Mouse (Mus musculus) heart, postnatal 25 days (tissue): ENCODE measurements around the gene Apaf1. TPM values are rescaled to one million over a fixed set of nuclear protein-coding genes. Genes with fewer than 3 reads are reported as not detected.
A peak's percentile ranks its signal among the peaks of the same experiment; 100 is the strongest.

Experiments
- DNase-seq: peaks from one replicate; pipeline ENCODE4 v3.0.0; 2022; ENCODE audit warnings: low spot score
- intact Hi-C: fragments of 180-260 bp; cut with DNase I; formaldehyde crosslinking; loops from one replicate; pipeline ENCODE4 v1.15.1; 2025
- total RNA-seq, 2 experiments: library from RNA; stranded (reverse); gene quantifications; 2 replicates each; pipeline ENCODE4 v1.2.3; 2021

The Apaf1 gene
- total RNA-seq: 1 to 10 TPM; 8.0 to 8.2 TPM

DNA sequence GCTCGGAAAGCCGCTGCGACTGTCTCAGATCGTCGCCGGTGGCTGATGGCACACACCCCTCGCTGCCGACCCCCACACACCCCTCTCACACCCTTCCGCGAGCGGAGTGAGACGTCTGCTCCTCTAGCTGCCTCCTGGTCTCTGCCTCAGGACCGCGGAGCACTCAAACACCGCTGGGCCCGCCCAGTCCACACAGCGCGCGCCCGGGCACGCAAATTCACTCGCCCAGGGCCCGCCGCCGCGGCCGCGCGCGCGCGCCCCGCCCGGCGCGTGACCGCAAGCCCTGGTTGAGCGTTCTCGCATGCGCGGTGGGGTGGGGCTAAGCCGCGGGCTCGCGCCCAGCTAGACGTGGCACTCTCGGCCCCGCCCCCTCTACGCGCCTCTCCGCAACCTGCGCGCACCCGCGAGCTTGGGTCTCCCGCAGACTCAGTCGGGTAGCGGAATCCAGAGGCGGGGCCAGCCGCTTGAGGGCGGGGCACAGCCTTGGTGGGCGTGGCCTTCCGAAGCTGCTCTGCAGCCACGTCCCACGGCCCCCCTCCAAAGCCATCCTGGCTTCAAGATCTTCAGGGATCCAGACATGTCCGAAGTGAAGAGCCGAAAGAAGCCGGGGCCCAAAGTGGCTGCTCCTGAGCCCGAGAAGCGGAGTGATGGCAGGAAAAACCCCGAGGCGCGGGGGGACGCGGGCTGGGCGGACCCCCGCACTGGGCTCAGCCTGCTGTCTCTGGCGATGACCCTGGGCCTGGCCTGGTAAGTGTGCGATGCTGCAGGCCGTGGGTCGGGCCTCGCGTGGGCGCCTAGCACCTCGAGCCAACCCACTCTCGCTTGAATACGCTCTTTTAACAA, at the start of gene Apaf1, which contains the start of gene Ikbip:
Gene Apaf1, minus strand, starts transcription at position 221 of the 843 bp plus-strand sequence.
Gene Ikbip, plus strand, starts transcription at position 391 of the 843 bp plus-strand sequence.
- peak; percentile 100 for DNase-seq
- intact Hi-C loops: loop anchor here (2.0 to 10.0 kb wide), 3 partner anchors 38 to 162 kb away; no protein-coding TSS in a partner anchor

DNA sequence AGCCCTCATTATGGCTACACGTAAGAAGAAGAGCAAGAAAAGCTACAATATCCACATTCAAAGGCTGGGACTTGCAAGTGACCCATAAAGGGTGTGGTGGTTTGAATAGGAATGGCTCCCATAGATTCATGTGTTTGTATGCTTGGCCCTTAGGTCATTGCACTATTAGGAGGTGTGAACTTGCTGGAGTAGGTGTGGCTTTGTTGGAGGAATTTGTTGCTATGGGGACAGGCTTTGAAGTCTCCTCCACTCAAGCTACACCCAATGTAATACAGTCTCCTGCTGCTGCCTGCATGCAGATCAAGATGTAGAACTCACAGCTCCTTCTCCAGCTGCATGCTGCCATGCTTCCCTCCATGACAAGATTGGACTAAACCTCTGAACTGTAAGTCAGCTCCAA, 49.0 kb upstream of the Apaf1 start:
- intact Hi-C loops: no loop called here
- DNase-seq: no peak

DNA sequence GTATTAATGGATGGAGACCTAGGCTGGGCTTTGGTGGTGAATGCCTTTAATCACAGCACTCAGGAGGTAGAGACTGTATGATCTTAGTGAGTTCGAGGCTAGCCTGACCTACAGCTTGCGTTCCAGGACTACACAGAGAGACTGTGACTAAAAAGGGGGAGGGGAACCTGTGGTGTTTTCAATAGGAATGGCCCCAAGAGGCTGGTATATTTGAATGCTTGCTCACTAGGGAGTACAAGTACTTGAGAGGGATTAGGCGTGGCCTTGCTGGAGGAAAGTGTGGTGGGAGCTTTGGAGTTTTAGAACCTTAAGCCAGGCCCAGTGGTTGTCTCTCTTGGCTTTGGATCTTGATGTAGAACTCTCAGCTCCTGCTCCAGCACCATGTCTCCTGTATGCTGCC, 48.2 kb upstream of the Apaf1 start:
- DNase-seq: no peak

DNA sequence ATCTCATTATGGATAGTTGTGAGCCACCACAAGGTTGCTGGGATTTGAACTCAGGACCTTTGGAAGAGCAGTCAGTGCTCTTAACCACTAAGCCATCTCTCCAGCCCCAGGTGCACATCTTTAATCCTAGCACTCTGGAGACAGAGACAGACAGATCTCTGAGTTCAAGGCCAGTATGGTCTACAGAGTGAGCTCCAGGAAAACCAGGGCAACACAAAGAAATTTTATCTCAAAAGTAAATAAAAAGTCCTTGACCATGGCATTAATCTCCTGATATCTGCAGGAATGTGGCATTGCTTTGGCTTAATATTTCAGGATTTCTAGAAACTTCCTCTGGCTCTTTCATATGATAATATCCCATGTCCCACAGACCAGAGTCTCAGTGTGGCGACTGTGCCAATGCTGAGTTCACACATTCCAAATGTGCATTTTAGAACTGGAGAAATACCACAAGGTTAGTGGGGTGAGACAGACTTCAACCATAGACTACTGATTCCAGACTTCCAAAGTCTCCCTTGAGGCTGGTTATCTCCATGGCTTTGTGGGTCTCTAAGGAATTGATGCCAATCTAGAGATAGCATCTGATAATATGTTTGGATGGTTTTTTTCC, 46.1 kb upstream of the Apaf1 start:
- intact Hi-C loops: no loop called here
- no peak for DNase-seq

More for the DNA sequence above, 48.2 kb upstream of the Apaf1 start:
- intact Hi-C loops: no loop called here

DNA sequence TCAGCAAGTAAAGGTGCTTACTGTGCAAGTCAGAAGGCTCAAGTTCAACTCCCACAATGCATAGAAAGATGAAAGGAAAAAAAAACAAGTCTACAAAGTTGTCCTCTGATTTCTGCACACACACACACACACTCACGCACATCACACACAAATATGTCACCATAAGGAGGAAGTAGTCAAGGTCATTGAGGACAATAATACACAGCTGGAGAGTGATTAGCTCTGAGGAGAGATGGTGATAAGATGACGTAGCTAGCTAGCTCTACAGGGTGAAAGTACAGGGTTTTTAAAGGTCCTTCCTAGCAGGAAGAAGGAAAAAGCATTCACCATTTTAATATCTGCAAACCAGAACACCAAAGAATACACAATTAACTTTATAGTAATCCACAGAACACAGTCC, 44.8 kb upstream of the Apaf1 start:
- no peak for DNase-seq
- intact Hi-C loops: no loop called here

DNA sequence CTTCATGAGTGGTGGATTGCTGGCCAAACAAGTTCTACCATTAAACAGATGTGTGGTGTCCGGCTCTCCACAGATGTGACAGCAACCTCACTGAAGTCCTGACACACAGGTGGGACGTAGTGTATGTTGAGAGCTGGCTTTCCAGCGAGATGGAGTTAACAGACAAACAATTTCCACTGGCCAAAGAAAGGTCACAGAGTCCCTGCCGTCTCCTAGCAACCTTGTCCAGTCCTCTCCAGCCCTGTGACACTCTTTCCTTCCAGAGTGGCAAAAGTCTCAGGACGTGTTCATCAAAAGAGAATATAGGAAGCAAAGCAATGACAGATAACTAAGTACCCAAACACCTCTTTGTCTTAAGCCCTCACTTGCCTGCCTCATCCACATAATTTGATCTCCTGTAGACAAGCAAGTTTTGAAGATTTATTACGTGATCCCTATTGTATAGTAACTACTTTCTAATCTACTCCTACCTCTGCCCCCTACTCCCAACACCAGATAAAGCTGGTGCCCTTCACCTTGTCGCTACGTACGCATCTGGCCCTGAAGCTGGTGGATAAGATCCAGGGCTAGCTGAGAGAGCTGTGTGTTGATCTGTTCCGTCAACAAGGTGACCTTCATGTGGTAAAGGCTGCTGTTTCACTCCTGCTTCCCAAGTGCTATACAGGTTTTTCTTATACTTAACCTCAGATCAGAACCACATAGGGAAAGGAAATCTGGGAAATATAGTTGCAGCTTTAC, 44.2 kb upstream of the Apaf1 start:
- intact Hi-C loops: no loop called here
- no peak for DNase-seq

DNA sequence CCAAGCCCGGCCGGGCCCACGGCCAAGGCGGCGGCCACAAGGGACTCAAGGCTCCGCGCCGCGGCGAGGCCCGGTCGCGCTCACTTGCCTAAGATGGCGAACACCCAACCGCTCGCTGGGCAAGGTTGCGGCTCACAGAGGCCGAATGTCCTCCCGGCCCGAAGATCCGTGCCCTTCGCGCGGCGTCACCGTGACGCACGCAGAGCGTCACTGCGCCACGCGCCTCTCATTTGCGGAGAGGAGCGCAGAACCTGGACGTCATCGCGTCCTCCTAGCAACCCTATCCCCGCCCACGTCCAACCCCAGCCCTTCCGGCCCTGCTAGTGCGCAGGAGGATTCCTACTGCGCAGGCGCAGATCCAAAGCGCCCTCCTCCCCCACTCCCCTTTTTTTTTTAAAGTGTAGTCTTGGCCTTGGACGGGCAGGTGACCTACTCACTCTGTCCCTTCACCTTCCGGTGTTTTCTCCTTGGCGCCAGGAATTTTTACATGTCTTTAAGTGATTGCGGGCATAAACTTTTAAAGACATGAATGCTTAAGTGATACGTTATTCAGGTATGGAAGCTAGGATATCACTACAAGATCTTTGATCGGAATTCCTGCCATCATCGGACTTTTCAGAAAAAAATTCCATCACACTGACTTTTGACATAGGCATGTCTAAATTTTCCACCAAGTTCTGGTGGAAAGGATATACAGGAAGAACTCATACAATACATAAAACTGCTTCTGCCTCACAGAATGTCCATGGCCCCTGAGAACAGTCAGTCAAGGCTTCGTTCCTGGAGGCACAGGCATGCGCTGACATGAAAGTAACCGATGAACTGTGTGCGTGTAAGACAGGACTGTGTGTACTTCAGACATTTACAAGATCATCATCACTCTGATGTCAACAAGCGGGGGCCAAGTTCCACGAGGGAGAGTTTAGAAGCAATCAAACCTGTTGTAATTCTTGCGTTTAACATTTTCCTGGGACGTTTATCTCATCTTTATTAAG, 41.6 kb upstream of the Apaf1 start, which contains the start of gene Slc25a3:
Gene Slc25a3, minus strand, starts transcription at position 232 of the 995 bp plus-strand sequence.
- intact Hi-C loops: loop anchor here (2.0 kb wide), 1 partner anchor 17 kb away; no protein-coding TSS in a partner anchor

DNA sequence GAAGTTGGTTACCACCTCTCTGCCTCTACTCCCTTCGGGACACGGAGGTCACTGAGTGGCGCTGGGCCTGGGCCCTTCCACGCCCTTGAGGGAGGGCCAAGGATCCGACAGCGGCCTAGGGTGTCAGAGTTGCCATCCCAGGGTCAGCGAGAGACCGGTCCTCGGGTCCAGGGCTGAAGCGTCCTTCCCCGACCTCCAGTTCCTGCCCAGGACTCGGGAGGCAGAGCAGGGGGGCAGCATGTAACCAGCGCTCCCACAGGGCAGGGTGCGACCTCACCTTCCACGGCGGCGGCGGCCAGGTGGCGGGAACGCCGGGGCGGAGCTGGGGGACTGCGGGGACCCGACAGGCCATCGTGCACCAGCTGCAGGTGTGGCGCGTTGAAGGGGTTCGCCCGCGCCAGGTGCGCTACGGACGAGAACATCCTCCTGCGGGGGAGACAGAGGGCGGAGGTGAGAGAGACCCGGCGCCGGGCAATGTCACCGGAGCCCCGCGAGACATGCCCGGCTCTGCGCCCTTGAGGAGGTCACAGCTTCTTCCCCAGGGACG, 40.8 kb upstream of the Apaf1 start:
- intact Hi-C loops: loop anchor here (2.0 kb wide), 1 partner anchor 17 kb away; no protein-coding TSS in a partner anchor
- peak; percentile 33 for DNase-seq

More for the DNA sequence above, 41.6 kb upstream of the Apaf1 start, which contains the start of gene Slc25a3:
- DNase-seq: peak; percentile 97

DNA sequence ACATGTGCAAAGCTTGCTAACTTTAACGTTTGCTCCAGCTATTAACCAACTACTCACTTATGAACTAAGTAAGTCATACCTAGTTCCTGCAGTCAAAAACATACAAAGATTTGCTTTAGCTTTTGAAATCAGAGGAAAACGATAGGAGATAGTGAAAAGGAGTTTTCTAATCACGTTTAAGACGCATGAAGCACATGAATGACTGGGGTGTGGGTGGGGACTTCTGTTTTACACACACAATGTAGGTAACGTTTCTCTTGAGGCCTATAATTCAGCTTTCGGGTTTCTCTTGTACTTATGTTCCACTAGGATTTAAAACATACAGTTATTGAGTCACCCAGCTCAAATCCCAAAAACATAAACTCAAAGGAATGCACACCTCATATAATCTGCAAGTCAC, 40.1 kb upstream of the Apaf1 start:
- DNase-seq: no peak
- intact Hi-C loops: loop anchor here (2.0 kb wide), 1 partner anchor 18 kb away; no protein-coding TSS in a partner anchor

DNA sequence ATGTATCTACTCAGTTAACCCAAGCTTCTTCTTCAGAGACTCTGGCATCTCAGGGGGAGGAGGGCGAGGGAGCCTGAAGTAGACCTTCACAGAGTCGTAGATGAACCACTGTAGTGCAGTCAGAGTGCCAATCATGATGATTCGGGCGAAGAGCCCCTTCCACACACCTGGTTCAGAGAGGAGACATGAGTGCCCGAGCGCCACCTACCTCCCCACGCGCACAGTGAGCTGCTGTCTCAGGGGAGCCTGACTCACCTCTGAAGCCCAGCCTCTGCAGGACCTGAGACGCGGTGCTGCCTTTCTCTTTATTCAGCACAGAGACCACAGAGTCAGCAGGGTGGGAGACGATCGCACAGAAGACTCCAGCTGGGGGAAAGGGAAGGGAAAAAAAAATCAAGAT, 34.4 kb upstream of the Apaf1 start:
- no peak for DNase-seq
- intact Hi-C loops: no loop called here

DNA sequence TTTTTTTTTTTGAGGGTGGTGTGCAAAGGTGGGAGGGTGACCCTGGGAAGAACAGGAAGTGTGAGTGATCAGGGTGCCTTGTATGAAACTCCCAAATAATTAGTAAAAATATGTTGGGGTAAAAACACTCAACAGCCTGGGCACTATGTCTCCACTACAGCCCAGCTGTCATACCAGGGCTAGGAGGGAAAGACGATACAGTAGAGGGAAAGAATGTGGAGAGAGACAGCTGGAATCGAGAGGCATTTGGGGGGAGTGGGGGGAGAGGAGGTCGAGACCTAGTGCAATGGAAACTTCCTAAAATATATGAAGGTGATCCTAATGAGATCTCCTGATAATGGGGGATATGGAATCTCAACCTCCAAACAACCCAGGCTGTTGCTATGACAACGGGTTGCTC, 27.3 kb upstream of the Apaf1 start:
- DNase-seq: no peak
- intact Hi-C loops: no loop called here

DNA sequence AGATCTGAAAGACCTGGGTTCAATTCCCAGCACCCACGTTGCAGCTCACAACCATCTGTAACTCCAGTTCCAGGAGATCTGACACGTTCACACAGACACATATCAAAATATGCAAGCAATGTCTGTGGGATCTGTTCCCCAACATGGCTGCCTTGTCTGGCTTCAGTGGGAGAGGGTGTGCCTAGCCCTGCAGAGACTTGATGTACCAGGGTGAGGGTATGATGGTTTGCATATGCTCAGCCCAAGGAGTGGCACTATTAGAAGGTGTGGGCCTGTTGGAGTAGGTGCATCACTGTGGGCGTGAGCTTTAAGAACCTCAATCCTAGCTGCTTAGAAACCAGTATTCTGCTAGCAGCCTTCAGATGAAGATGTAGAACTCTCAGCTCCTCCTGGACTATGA, 23.4 kb upstream of the Apaf1 start:
- DNase-seq: no peak
- intact Hi-C loops: no loop called here

DNA sequence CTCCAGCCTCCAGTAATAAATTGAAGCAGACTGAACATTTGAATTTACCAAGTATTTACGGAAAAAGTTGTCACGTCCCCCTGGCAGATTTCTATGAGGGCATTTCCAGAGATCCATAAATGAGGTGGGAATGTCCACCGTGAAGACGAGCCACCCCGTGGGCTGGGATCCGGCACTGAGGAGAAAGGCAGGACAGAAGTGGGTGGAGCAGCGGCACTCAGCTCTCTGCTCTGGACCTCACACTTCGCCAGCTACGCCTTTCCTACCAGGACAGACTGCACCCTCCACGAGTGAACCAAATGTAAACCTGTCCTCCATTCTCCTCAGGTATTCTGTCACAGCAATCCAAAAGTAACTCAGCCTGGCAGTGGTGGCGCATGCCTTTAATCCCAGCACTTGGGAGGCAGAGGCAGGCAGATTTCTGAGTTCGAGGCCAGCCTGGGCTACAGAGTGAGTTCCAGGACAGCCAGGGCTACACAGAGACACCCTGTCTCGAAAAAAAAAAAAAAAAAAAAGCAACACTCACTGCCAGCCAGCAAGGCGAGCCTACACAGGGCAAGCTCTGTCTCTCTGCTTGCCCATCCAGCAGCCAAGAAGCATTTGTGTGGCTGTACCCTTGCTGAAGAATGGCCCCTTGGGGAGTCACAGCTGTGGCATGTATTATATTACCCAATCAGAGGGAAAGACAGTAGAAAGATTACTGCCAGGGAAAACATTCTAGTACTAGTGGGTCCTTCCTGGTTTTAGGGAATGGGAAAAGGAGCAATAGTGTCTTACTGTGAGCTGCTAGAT, 20.4 kb upstream of the Apaf1 start:
- intact Hi-C loops: no loop called here
- no peak for DNase-seq

DNA sequence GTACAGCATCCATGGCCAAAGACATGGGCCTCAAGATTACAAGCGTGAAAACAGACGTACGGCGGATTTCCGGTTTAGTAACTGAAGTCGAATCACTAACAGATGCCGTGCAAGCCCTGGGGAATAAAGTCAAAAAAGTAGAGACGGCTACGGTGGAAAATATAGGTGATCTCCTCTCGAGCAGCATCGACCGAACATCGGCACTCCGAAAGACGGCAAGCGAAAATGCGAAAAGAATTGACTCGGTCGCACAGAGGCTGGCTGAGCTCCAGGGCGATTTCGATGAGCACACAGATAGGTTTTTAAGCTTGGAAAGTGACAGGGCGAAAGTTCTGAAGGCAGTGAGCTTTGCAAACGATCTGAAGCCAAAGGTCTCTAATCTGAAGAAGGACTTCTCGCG, 19.4 kb upstream of the Apaf1 start:
- no peak for DNase-seq
- intact Hi-C loops: no loop called here

DNA sequence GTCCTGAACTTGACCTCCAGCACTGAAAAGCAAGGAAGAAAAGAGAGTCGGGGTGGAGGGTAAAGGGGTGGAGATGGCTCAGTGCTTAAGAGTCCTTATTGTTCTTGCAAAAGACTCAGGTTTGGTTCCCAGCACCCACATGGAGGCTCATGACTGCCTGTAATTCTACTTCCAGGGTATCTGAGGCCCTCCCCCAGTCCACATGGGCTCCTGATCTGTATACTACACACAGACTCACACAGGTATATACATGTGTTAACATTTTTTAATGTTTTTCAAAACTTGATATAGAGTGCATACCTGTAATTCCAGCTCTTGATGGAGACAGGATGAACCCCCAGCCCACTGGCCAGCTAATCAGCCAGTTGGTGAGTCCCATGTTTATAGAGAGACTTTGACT, 17.5 kb upstream of the Apaf1 start:
- no peak for DNase-seq
- intact Hi-C loops: no loop called here

DNA sequence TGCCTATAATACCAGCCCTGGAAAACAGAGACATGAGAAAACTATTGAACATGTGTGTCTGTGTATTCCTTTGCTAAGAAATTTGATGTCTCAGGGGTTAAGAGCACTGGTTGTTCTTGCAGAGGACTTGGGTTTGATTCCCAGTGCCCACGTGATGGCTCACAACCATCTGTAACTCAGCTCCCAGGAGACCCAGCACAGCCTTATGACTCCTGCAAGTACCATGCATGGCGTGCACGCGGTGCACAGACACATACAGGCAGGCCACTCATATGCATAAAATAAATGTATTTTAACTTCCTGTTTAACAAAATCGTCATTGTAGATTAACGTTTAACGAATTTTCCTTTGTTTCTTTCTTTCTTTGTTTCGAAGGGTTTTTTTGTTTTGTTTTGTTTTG, 15.5 kb upstream of the Apaf1 start:
- no peak for DNase-seq
- intact Hi-C loops: no loop called here

DNA sequence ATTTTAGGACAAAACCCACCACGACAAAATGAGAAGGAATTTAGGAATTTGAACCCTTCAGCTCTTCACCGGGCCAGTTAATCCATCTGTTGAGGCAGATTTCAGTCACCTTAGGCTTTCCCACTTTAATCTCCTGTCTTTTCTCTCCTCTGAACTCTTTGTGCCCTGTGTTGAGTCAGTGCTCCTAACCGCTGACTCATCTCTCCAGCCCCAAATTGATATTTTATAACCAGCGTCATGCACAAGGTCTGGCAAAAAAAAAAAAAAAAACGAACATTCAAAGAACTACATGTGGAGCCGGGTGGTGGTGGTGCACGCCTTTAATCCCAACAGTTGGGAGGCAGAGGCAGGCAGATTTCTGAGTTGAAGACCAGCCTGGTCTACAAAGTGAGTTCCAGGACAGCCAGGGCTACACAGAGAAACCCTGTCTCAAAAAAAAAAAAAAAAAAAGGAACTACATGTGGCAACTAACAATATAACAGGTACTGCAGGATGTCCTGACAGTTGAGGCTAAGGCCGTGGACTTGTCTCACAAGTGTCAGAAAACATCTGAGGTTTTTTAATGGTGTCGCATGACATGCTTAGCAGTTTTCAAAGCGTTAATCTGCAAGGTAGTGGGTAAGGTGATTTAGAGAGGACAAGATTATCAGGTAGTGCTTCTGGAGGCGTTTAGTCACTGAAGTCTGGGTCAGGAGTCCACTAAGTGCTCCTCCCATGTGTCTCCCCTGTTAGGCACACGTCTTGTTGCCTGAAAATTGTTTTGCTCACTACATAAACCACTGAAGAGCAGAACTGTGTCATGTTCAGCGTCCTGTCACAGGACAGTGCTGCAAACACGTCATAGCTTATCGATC, 11.9 kb upstream of the Apaf1 start:
- intact Hi-C loops: no loop called here

More for the DNA sequence above, 11.9 kb upstream of the Apaf1 start:
- DNase-seq: no peak
